Mouse (Mus musculus): Measurements from ENCODE around the gene Repin1. TPM values are rescaled to one million over a fixed set of nuclear protein-coding genes. Genes with fewer than 3 reads are reported as not detected.

The Repin1 gene
- polyA plus RNA-seq, 1 experiment = 9.1 TPM

DNA sequence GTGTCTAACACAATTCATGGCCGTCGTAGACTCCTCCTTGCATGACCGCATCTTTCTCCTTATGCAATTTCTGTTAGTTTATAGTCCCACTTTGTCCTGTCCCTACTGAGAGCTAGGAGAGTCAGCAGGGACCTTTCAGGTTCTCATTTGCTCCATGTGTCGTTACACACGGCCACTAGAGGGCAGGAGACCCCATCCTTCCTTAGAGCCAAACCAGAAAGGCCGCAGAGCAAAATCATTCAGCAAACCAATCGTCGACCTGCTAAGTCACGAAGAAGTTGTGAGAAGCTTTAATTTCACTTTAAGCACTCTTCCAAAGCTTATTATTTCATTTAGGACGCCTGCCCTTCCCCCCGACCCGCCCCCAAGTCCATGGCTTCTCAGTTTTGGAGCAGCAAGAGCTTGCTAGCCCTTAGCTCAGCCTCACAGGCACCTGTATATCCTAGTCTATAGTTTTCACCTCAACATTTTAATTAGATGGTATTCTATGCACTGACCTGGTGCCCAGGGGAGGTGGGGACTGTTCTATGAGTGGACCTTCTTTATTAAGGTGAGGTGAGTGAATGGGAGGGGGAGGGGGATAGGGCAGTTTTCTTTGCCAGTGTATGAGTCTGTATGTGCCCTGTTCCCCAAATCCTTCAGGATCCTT lies 52.1 kb downstream of the Repin1 start:
- Histone ChIP-seq H3K27me3 (ENCODE audit: control insufficient read depth, insufficient read depth, insufficient read length) (peaks cover 7% of the 10 kb centered on the region), H3K4me3 (ENCODE audit: insufficient read depth, poor library complexity, severe bottlenecking) (no peak overlapping the region), H3K79me2 (ENCODE audit: control insufficient read depth, insufficient read depth) (no peaks in the 10 kb centered on the region), H3ac (ENCODE audit: control insufficient read depth, insufficient read length, low read depth) (no peak overlapping the region), H3K36me3 (ENCODE audit: control insufficient read depth, insufficient read depth) (no peaks in the 10 kb centered on the region), H3K79me3 (ENCODE audit: low read depth) (peaks cover 1% of the 10 kb centered on the region)
- TF ChIP-seq MYOD1 (IDR thresholded peaks at IDR 0.05; ENCODE audit: control insufficient read depth, insufficient read length, low read depth) (no peak), MYOG (IDR thresholded peaks at IDR 0.05; ENCODE audit: control insufficient read depth, extremely low read depth, insufficient read length) (no peak), CTCF (IDR thresholded peaks at IDR 0.05; ENCODE audit: control insufficient read depth, insufficient read depth, insufficient read length) (peak; percentile 24), CEBPB (IDR thresholded peaks at IDR 0.05; ENCODE audit: low read depth) (no peak)

DNA sequence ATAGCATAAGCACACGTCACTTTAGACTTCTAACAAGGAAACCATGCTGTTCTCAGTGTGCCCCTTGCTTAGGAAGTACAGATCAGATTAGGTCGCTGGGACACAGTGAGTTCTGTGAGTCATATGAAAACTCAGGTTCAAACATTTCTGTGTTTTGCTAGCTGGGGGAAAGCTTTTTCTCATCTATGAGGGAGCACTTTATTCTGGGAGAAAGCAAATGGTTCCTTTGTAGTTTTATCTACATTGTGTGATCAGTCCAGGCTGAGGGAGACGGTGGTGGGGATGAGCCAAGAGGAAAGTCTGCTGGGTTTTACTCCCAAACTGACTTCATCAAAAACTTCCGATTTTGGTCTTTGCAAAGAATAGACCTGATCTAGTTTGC lies 52.6 kb downstream of the Repin1 start:
- Histone ChIP-seq H3K27me3 (ENCODE audit: control insufficient read depth, insufficient read depth, insufficient read length) (peaks cover 7% of the 10 kb centered on the region), H3ac (ENCODE audit: control insufficient read depth, insufficient read length, low read depth) (no peak overlapping the region), H3K36me3 (ENCODE audit: control insufficient read depth, insufficient read depth) (no peaks in the 10 kb centered on the region), H3K4me3 (ENCODE audit: insufficient read depth, poor library complexity, severe bottlenecking) (no peak overlapping the region), H3K79me3 (ENCODE audit: low read depth) (peaks cover 1% of the 10 kb centered on the region), H3K79me2 (ENCODE audit: control insufficient read depth, insufficient read depth) (no peaks in the 10 kb centered on the region)
- no peak for TF ChIP-seq USF1 (IDR thresholded peaks at IDR 0.05; ENCODE audit: low read depth)
- no peak for TF ChIP-seq MYOD1 (IDR thresholded peaks at IDR 0.05; ENCODE audit: control insufficient read depth, insufficient read length, low read depth)

- Histone ChIP-seq H3ac (ENCODE audit: control insufficient read depth, insufficient read length, low read depth) (no peak within 1 kb of the TSS), H3K79me2 (ENCODE audit: control insufficient read depth, insufficient read depth) (no peaks in the 10 kb centered on the region), H3K27me3 (ENCODE audit: control insufficient read depth, insufficient read depth, insufficient read length) (peaks cover 6% of the 10 kb centered on the region), H3K4me3 (ENCODE audit: insufficient read depth, poor library complexity, severe bottlenecking) (no peak within 1 kb of the TSS), H3K36me3 (ENCODE audit: control insufficient read depth, insufficient read depth) (no peaks in the 10 kb centered on the region), H3K79me3 (ENCODE audit: low read depth) (peaks cover under 1% of the 10 kb centered on the region)
- TF ChIP-seq MYOD1 (IDR thresholded peaks at IDR 0.05; ENCODE audit: control insufficient read depth, insufficient read length, low read depth) (no peak), MYOG (IDR thresholded peaks at IDR 0.05; ENCODE audit: control insufficient read depth, extremely low read depth, insufficient read length) (no peak), MAX (IDR thresholded peaks at IDR 0.05) (no peak), CEBPB (IDR thresholded peaks at IDR 0.05; ENCODE audit: low read depth) (no peak), FOSL1 (IDR thresholded peaks at IDR 0.05; ENCODE audit: insufficient read depth, low read length, poor library complexity, severe bottlenecking) (no peak), CTCF (IDR thresholded peaks at IDR 0.05; ENCODE audit: control insufficient read depth, insufficient read depth, insufficient read length) (no peak), USF1 (IDR thresholded peaks at IDR 0.05; ENCODE audit: low read depth) (no peak)
These were observed 53.3 kb downstream of the Repin1 start, which contains the start of gene Gimap8 for GRCm38 (mm10) chr6:48646995-48647394. Gimap8 (plus strand) TSS chr6:48647234.

DNA sequence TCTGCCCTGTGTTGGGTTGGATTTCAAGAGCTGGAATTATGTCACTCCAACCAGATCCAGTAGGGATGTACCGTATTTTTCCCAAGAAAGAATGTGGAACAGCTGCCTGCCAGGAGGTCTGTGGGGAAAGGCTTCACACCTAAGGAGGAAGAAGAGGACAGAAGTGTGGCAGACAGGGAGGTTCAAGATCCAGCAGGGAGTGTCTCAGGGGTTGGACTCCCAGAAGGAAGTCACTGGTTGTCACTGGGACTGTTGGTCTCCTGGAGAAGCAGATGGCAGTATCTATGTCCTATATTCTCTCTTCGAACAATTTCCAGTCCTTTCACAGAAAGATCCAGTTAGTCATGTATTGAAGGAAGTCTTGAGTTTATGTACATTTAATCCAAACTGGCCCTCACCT lies 53.9 kb downstream of the Repin1 start:
- H3K79me2 ChIP-seq (ENCODE audit: control insufficient read depth, insufficient read depth) = no peaks in the 10 kb centered on the region
- H3ac ChIP-seq (ENCODE audit: control insufficient read depth, insufficient read length, low read depth) = no peak overlapping the region
- no peak overlapping the region for H3K4me3 ChIP-seq (ENCODE audit: insufficient read depth, poor library complexity, severe bottlenecking)
- no peaks in the 10 kb centered on the region for H3K36me3 ChIP-seq (ENCODE audit: control insufficient read depth, insufficient read depth)
- no peak for TF ChIP-seq CEBPB (IDR thresholded peaks at IDR 0.05; ENCODE audit: low read depth)
- TF ChIP-seq FOSL1 (IDR thresholded peaks at IDR 0.05; ENCODE audit: insufficient read depth, low read length, poor library complexity, severe bottlenecking) = no peak
- no peak for TF ChIP-seq MYOG (IDR thresholded peaks at IDR 0.05; ENCODE audit: control insufficient read depth, extremely low read depth, insufficient read length)
- TF ChIP-seq MAX (IDR thresholded peaks at IDR 0.05) = no peak
- no peak for TF ChIP-seq USF1 (IDR thresholded peaks at IDR 0.05; ENCODE audit: low read depth)
- no peak for TF ChIP-seq MYOD1 (IDR thresholded peaks at IDR 0.05; ENCODE audit: control insufficient read depth, insufficient read length, low read depth)
- no peak for TF ChIP-seq CTCF (IDR thresholded peaks at IDR 0.05; ENCODE audit: control insufficient read depth, insufficient read depth, insufficient read length)
- H3K79me3 ChIP-seq (ENCODE audit: low read depth) = no peaks in the 10 kb centered on the region
- peaks cover 3% of the 10 kb centered on the region for H3K27me3 ChIP-seq (ENCODE audit: control insufficient read depth, insufficient read depth, insufficient read length)

Other genes starting within 250 kb of the Repin1 start
- 2.7 TPM for gene Krba1, start 198.3 kb upstream of the Repin1 start, polyA plus RNA-seq (2012; fragmentation: generic; extraction: Trizol)
- 0.75 TPM for gene Zfp467, start 148.1 kb upstream of the Repin1 start, polyA plus RNA-seq (2012; fragmentation: generic; extraction: Trizol)
- gene Sspo, start 145.7 kb upstream of the Repin1 start, polyA plus RNA-seq (2012; fragmentation: generic; extraction: Trizol) = 0.13 TPM
- 3.3 TPM for gene Atp6v0e2, start 56.3 kb upstream of the Repin1 start, polyA plus RNA-seq (2012; fragmentation: generic; extraction: Trizol)
- gene Lrrc61, start 39.1 kb upstream of the Repin1 start, polyA plus RNA-seq (2012; fragmentation: generic; extraction: Trizol) = 6.2 TPM
- gene Rarres2, start 21.1 kb upstream of the Repin1 start, polyA plus RNA-seq (2012; fragmentation: generic; extraction: Trizol) = 0.08 TPM
- not detected for gene Gm45021, start 4.3 kb upstream of the Repin1 start, polyA plus RNA-seq (2012; fragmentation: generic; extraction: Trizol)
- gene Gm44965, start 58 bp downstream of the Repin1 start, polyA plus RNA-seq (2012; fragmentation: generic; extraction: Trizol) = 0.69 TPM
- 1.8 TPM for gene Zfp775, start 8.2 kb downstream of the Repin1 start, polyA plus RNA-seq (2012; fragmentation: generic; extraction: Trizol)
- gene AI854703, start 32.9 kb downstream of the Repin1 start, polyA plus RNA-seq (2012; fragmentation: generic; extraction: Trizol) = 0.01 TPM
- gene Gimap8, start 53.4 kb downstream of the Repin1 start, polyA plus RNA-seq (2012; fragmentation: generic; extraction: Trizol) = not detected
- 0.92 TPM for gene Gimap9, start 82.2 kb downstream of the Repin1 start, polyA plus RNA-seq (2012; fragmentation: generic; extraction: Trizol)
- gene Gimap4, start 90.7 kb downstream of the Repin1 start, polyA plus RNA-seq (2012; fragmentation: generic; extraction: Trizol) = 0.04 TPM
- not detected for gene Gimap6, start 114.3 kb downstream of the Repin1 start, polyA plus RNA-seq (2012; fragmentation: generic; extraction: Trizol)
- gene Gm28053, start 124.7 kb downstream of the Repin1 start, polyA plus RNA-seq (2012; fragmentation: generic; extraction: Trizol) = not detected
- gene Gimap7, start 124.7 kb downstream of the Repin1 start, polyA plus RNA-seq (2012; fragmentation: generic; extraction: Trizol) = not detected
- gene Gimap1, start 145.2 kb downstream of the Repin1 start, polyA plus RNA-seq (2012; fragmentation: generic; extraction: Trizol) = not detected
- not detected for gene Gimap5, start 152.3 kb downstream of the Repin1 start, polyA plus RNA-seq (2012; fragmentation: generic; extraction: Trizol)
- gene Gimap3, start 177.0 kb downstream of the Repin1 start, polyA plus RNA-seq (2012; fragmentation: generic; extraction: Trizol) = not detected
- gene Tmem176a, start 247.0 kb downstream of the Repin1 start, polyA plus RNA-seq (2012; fragmentation: generic; extraction: Trizol) = 2.1 TPM
- 8.0 TPM for gene Tmem176b, start 247.6 kb downstream of the Repin1 start, polyA plus RNA-seq (2012; fragmentation: generic; extraction: Trizol)

Measured in C2C12 (cell line).